Mouse (Mus musculus) brain, embryonic 18.5 days (tissue): ENCODE results near the gene Arvcf.

Source experiments
- DNase-seq: peaks from one replicate; pipeline ENCODE4 v3.0.0-alpha.2; 2012; ENCODE audit warnings: low read depth, low spot score

Gene Arvcf

DNA sequence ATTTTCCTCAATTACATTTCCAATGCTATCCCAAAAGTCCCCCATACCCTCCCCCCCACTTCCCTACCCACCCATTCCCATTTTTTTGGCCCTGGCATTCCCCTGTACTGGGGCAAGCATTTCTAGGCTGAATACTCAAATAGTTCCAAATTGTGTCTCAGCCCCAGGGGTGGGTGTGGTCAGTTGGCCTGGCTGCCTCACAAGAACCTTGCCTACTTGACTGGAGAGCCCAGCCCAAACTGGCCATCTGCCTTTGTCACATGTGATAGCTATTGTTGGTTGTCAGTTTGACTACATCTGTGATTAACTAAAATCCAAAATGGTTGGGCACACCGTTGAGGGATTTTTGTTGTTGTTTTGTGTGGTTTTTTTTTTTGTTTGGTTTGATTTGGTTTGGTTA lies 9.0 kb downstream of the Arvcf start:
- DNase-seq = no peak

DNA sequence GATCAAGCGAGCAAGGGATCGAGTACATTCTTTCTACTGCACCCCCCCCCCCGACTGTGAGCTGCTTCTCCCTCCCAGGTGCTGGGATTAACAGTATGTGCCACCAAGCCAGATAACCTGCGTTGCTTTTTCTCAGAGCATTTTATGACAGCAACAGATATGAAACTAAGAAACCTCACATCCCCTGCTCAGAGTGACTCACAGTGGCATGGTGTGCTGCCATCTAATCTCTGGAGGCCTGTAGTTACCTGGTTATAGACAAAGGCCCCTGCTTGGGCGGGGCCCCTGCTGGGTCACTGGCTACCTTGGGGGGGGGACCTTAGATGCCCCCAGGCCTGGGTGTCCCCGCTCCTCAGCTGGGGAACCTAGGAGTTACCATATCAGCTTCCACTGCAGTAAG lies 10.0 kb downstream of the Arvcf start:
- DNase-seq = no peak

DNA sequence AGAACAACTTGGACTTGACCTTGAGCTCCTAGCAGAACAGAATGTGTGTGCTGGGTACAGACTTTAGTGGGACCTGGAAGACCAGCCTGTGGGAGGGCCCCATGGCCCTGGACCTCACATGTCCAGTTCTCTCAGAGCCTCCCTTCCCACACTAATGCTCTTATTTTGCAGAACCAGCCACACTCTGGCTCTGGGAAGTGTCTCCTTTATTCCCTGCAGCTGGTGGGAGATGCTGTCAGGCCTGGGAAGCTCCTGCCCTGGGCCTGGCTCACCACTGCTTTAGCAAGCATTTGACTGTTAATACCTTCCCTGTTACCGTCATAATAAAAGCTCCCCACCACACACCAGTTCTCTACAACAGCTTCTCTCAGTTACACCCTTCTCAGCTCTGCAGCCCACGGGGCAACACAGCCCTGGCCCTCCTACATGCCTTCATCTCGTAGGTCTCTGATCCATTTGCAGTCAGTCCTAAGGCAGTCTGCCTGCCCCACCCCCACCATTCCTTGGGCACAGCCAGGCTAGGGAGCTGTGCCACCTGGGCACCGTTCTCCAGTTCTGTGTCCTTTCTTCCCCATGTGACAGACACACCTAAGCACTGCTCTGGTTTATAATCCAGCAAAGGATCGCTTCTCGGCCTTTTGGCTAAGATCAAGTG lies 12.3 kb downstream of the Arvcf start:
- DNase-seq = no peak

DNA sequence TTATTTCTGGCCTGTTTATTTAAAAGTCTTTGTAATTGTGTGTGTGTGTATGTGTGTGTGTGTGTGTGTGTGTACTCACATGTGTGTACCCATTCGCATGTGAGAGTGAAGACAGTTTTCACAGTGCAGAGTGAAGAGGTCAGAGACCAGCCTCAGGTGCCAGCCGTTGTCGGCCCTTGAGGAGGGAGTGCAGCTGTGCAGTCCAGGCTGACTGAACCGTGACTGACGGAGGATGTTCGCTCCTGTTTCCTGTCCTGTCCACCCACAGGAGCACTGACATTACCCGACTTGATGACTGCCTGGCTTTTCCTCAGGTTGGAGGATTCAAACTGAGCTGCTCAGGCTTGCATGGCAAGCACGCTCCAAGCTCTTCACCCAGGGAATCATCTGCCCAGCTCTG lies 15.0 kb downstream of the Arvcf start:
- DNase-seq = no peak

DNA sequence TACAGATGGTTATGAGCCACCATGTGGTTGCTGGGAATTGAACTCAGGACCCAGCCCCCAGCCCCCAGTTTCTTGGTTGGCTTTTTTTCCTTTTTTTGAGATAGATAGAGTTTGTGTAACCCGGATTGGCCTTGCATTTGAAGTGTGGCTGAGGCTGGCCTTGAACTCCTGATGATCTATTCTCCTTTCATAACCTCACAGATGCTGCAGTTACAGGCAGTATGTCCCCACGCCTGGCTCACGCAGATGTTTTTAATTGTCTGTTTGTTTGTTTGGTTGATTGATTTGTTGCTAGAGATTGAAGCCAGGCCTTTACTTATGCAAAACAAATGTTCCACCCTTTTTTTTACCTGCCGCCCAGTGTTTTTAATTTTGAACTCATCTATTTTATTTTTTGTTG lies 18.9 kb downstream of the Arvcf start:
- no peak for DNase-seq

DNA sequence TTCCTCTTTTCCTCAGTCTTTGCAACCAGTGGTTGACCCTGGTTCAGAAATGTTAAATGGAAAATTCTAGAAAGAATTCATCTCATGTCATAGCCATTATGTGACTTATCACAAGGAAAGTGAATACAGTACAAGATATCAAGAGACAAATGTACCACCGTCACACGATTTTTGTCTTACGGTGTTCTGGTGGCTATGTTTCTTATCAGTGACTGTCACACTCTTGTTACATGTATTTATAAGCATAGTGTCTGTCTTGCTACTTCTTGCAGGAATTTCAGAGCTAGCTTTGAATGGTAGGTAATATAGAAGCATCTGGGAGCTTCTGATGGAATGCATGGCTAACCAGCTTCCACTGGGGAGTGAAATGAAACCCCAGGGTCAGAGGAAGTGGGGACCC lies 22.2 kb downstream of the Arvcf start:
- DNase-seq = no peak

DNA sequence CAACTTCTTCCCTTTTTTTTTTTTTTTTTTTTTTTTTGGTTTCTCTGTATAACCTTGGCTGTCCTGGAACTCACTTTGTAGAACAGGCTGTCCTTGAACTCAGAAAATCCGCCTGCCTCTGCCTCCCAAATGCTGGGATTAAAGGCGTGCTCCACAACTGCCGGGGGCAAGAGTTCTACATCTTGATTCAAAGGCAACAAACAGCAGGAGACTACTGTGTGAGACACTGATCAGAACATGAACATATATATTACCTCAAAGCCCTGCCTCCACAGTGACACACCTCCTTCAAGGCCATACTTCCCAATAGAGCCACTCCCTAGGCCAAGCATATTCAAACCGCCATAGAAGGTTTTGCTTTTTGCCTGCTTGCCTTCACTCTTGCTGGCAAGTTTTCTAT lies 25.6 kb downstream of the Arvcf start:
- DNase-seq = no peak

DNA sequence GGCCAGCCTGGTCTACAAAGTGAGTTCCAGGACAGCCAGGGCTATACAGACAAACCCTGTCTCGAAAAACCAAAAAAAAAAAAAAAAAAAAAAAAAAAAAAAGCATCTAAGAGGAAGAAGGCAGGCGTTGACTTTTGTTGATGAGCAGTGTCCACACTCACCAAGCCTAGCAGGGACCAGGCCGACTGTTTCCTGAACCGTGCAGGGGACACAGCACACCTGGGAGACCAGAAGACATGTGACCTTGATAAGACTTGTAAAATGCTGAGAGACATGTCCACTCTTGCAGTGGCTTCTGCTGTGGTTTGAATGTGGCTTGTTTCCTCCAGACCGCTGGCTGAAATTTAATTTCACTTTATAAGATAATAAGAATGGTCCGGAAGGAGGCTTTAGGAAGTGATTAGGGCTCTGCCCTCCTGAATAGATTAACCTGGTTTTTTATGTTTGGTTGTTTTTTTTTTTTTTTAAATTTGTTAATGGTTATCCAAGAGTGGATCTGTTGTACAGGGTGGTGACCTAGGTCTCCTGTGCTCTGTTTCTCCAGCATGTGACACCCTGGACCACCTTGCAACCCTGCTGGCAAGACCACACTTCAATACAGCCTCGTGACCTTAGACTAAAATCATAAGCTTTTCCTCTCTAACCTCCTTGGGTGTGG lies 28.4 kb downstream of the Arvcf start:
- no peak for DNase-seq

DNA sequence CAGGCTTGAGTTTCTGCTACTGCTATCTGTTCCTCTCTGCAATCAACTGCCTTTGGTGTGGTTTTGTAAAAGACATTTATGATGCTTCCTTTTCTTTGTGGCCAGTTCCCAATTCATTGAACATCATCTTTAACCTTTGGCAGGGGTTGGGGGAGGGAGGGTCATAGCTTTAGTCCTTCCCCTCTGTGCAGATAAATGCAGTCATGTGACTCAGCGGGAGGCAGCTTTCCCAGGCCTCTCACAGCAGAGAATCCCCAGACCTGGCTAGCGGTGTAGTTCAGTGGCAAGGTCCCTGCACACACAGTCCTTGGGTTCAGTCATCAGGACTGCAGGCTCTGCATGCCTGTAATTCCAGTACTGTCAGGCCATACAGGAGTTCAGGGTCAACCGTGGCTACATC lies 29.2 kb downstream of the Arvcf start:
- DNase-seq = no peak

DNA sequence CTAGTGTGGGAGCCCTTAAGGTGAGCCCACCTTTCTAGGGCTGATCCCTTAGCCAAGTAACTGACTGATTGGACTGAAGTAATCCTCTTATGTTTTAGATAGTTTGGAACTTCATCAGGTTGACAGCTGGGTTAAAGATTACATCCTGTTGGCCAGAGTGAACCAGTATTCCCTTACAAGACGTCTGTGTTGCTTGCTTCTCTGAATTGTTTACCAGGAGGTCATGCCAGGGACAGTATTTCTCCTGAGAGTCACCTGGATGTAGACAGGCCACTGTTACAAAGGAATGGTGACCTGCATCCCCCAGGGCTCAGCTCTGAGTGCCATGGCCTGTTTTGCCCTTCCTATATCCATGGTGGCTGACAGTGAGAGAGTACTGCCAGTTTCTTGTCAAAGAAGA lies 30.5 kb downstream of the Arvcf start:
- DNase-seq = no peak

DNA sequence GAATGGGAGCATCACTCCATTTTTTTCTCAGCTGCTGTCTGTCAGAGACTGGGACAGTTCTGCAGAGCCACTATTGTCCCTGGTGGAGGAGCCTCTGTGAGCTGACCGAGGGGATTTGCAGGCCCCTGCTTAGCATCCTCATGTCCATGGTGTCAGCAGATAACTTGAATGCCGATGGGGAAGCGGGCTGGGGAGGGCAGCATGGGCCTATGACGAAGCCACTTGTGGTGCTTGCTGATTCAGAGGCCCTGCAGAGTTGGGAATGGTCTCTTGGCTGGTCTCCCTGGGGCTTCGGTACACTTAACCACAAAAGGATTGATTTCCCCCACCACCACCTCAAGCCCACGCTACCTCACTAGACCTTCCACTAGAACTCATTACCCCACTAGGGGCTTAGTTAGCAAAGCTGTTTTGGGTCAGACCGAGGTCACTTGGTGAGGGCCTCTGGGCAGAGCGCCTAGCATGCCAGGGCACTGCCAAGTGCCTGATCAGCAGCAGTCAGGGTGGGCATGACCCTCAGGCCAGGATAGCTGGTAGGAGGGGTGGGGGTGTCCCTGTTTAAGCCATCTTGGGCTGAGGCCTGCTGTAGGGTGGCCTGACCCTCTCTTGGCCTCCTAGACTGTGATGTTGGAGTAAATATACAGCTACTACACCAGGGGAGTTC lies 31.5 kb downstream of the Arvcf start:
- DNase-seq = no peak

DNA sequence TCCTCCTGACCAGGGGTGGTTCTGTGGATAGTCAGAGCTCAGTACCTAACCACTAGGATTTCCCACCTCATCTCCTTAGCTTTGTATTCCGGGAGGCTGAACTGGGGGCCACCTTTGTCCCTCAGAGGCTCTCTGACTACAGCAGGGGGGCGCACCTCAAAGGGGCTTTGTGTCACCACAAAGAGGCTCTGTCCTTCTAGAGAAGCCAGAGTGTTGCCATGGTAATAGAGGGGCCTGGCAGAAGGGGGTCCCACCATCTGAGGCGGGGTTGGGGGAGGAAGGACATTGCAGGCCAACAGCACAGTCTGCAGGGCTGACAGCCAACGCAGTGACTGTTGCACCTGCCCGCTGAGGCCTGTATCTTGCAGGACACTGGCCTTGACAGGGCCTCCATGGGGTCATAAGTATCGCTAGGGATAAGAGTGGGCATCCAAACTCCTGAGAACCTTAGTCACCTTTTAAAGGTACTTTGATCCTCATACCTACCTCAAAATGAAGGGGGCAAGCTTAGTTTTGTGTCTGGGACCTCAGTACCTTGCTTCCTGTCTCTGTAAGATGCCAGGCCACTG lies 32.6 kb downstream of the Arvcf start:
- DNase-seq = no peak

DNA sequence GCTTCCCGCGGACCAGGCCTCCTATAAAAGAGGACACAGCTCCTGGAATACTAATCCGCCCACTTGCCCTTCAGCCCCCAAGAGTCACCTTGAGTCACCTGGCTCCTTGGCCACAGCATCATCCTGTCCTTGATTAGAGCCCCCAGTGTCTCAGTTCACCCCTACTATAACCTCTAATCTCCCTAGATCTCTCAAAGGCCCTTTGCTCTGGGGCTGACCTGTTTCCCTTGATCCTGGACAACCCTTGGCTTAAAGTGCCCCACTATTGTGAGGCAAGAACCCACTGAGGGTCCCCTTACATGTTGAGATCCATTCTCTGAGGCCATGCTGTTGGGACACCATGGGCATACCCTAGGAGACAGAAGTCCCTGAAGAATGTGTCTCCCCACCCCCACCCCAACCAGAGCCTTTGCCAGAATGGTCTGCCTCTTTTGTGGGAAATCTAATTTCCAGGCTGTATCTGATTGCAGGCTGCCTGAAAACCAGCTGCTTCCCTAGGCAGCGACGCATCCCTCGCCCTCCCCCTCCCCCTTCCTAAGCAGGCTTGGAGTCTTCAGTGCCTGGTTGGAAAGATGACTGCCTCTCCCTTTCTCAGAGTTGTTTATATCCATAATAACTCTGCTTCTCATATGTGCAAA lies 33.8 kb downstream of the Arvcf start:
- no peak for DNase-seq

DNA sequence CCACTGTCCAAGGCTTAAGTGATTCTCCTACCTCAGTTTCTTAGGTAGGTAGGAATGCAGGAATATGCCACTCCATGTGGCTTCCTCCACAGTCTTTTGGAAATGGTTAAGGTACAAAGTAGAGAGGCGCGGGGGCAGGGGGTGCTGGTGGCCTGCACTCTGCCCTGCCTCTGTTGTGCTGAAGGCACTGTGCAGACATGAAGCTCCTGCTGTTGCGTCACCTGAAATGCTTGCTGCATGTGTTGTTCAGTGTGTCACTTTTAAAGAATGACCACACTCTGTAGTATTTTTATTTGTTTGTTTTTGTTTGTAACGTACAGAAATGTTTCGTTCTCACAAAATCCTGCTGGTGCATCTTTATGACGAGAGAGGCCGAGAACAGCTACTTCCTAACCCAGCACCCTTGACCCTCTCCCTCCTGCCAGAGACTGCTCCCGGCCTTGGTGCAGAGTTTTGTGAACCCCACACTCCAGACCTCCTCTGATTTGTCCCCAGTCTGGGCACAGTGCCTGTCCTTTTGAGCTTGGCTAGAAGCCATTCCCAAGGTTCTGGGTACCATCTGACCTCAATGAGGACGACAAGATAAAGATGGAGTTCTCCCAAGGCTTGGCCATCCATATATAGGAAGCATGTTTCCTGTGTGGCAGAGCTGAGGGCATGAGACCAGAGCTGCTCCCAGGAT lies 35.2 kb downstream of the Arvcf start:
- DNase-seq = no peak

DNA sequence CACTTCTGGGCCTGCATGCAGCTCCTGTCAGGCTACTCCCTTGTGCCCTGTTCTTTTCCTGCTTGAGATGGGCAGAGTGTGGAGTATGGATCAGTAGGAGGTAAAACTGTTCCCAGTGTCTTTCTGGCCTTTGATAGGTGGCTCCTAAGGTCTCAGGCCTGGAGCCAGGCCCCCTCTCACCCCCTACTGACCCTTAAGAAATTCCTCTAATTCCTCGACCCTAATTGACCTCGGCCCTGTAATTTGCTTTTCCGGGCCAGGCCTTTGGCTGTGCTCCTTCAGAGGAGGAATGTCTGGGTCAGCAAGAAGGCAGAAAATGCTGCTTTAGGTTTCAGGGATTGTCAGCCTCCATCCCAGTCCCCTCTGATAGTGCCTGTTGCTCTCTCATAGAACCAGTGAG lies 35.8 kb downstream of the Arvcf start:
- DNase-seq = no peak

DNA sequence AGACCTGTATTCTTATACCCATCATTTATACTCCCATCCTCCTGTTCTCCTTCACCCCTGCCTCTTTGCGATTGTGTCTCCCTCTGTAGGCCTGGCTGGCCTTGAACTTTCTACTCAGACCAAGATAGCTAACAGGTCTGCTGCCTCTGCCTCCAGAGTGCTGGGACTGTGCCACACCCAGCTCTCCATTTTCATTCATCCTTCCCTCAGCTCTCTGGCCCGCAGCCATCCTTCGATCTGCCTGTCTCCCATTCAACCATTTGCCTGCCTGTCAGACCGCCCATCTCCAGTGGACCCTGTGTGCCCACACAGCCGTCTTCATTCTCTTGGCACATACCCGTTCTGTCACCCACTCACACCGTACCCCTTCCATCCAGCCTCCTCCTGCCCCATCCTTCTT lies 36.2 kb downstream of the Arvcf start:
- no peak for DNase-seq

DNA sequence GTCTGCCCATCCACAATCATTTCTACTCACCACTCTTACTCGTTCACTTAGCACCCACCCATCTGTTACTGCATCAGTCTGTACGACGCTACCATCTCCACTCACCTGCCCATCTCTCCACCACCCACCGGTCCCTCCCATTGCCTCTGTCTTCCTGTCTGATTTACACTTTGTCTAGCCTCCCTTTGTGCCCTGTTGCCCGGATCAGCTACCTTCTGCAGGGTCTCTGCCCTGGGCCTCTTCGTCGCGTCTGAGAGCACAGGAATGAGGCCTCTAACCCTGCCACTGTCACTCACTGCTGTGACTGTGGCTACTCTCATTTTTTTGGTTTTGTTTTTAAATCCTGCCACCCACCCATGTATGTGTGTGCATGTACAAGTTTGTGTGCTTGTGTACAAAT lies 36.7 kb downstream of the Arvcf start:
- no peak for DNase-seq

DNA sequence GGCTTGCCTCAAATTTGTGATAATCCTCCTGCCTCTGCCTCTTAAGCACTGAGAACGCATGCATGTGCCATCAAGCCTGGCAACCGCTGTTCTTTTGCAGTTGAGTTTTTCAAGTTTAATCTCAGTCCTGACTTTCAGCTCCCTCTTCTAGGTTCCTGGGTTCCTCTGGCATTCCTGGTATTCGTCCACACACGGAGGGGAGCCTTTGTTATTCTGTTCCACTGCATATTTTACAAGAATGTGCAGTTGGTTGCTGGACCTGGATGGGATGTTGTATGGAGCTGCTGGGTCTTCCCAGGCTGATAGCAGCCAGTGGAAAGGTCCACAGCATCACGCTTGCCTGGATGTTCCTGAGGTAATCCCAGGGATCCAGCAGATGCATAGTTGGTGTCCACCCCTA lies 37.4 kb downstream of the Arvcf start:
- no peak for DNase-seq

DNA sequence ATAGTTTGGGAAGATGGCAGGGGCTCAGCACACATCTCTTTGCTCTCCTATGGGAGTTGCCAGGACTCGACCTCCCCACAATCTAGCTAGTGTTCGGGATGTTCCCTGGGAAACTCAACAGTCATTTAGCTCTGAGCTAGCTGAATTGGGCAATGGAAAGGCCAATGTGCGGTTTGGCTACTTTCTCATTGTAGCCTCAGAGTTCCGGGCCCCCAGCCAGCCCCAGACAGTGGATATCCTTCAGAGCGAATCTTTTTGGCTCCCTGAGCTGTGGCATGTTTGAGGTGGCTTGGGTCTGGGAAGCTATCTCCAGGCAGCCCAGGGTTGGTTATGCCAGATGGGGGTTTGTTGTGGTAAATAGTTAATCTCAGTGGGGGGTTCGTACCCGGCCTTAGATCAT lies 38.5 kb downstream of the Arvcf start:
- DNase-seq = no peak

DNA sequence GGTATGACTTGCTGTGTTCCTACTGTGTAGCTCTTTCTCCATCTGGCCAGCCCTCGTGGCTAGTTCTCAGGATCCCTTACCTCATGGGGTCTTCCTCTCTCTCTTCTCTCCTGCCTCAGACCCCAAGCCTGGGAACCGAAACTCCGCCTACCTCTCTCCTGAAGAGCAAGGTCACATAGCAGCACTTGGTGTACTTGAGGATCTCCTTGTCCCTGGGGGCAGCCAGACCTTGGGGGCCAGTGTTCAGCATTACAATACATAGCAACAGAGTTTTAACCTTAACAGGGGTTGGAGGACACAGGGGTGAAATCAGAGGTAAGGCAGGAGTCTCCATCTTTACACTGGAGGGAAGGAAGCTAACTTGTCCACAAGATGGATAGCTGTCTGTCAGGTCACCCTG lies 39.0 kb downstream of the Arvcf start:
- no peak for DNase-seq

DNA sequence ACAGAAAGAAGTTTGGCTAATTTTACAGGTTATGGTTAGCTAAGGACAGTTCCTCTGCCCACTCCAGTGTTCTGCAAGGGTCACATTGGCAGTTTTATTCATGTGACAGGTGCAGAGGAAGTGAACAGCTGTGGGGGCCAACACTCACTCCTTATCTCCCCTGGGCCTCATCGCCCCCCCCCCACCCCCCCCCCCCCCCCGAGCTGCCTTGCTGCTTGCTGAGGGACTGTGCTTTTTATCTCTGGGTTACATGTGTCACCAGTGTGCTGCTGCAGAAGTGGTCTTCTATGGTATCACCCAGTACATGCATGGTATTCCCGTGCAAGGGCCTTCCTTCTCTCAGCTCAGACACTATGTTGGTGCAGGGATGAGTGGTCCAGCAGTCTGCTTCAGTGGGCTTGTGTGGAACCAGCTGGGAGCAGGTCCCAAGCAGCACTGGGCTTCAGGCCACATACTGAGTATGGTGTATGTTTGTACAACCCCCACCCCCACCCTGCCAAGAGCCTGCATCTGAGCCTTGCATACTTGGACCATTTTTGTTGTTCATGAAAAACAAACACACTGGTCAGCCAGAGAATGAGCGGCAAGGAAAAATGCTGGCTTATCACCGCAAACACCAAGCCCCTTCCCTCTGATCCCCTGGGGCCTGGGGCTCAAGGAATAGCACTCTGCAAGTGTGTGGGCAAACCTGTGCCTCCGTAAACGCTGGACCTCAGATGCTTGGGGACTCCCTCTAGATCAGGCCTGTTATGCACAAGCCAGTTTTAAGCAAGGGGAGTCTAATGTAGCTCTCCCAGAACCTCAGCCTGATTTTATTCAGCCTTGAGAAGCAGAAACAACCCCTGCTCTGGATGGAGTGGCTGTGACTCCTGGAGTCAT lies 40.0 kb downstream of the Arvcf start:
- no peak for DNase-seq
